Mouse (Mus musculus) hindbrain, embryonic 13.5 days (tissue): ENCODE measurements at regions not wholly inside any gene's neighbourhood (a gene's known extent, or its start where the extent isn't known, plus 50 kb on each side); places are given as distances from the start of the nearest gene placed in this dataset.

ENCODE experiments used
- ATAC-seq: fragments of 200-750 bp; cut with Nextera tagmentation; 2 replicates; pipeline ENCODE4 v1.8.0; 2017; ENCODE audit warnings: moderate TSS enrichment; ENCODE audit not compliant: low FRiP score
- H3K27ac ChIP-seq: fragments of 300-500 bp; sonication (generic); 2 replicates; pipeline ENCODE4 v1.5.1; 2015; ENCODE audit warnings: inconsistent platforms, mild to moderate bottlenecking, moderate library complexity
- H3K27me3 ChIP-seq: fragments of 300-500 bp; sonication (generic); 2 replicates; pipeline ENCODE4 v1.6.1; 2015; ENCODE audit warnings: mild to moderate bottlenecking, inconsistent platforms
- H3K36me3 ChIP-seq: fragments of 300-500 bp; sonication (generic); 2 replicates; pipeline ENCODE4 v1.6.1; 2015; ENCODE audit warnings: mild to moderate bottlenecking, inconsistent platforms
- H3K4me1 ChIP-seq: fragments of 300-500 bp; sonication (generic); replicated peaks from 2 replicates; pipeline ENCODE4 v1.6.1; 2015; ENCODE audit warnings: inconsistent platforms
- H3K4me2 ChIP-seq: fragments of 300-500 bp; sonication (generic); 2 replicates; pipeline ENCODE4 v1.6.1; 2015; ENCODE audit warnings: inconsistent platforms, mild to moderate bottlenecking, moderate library complexity
- H3K4me3 ChIP-seq: fragments of 300-500 bp; sonication (generic); 2 replicates; pipeline ENCODE4 v1.5.1; 2015; ENCODE audit warnings: mild to moderate bottlenecking, inconsistent platforms
- H3K9ac ChIP-seq: fragments of 300-500 bp; sonication (generic); 2 replicates; pipeline ENCODE4 v1.6.1; 2015; ENCODE audit warnings: mild to moderate bottlenecking, inconsistent platforms
- H3K9me3 ChIP-seq: fragments of 300-500 bp; sonication (generic); 2 replicates; pipeline ENCODE4 v1.6.1; 2016; ENCODE audit warnings: inconsistent platforms
- WGBS: fragments of 180-500 bp; shearing (Covaris S2); methylation state at CpG from one replicate; pipeline ENCODE4 v1.1.7; 2015; 5-methylcytosine and 5-hydroxymethylcytosine counted together

GRCm38 (mm10) chr4:99407466-99407865, 111.8 kb downstream of the Gm12689 start:
- H3K4me1 ChIP-seq: no peaks in the 10 kb centered on the region
- no peaks in the 10 kb centered on the region for H3K36me3 ChIP-seq
- no peak overlapping the region for H3K9ac ChIP-seq
- no peak for ATAC-seq
- H3K4me2 ChIP-seq: no peak overlapping the region
- 84% methylated on average over 7 of the region's 7 CpGs for WGBS
- H3K4me3 ChIP-seq: no peak overlapping the region
- H3K27ac ChIP-seq: no peak overlapping the region
- peaks cover 17% of the 10 kb centered on the region for H3K27me3 ChIP-seq
- H3K9me3 ChIP-seq: no peaks in the 10 kb centered on the region

- 78% methylated on average over 1 of the region's 1 CpGs for WGBS
- H3K9me3 ChIP-seq: no peaks in the 10 kb centered on the region
- H3K4me1 ChIP-seq: no peaks in the 10 kb centered on the region
- H3K27me3 ChIP-seq: no peaks in the 10 kb centered on the region
- H3K4me2 ChIP-seq: no peak overlapping the region
- H3K36me3 ChIP-seq: no peaks in the 10 kb centered on the region
- ATAC-seq: no peak
- no peak overlapping the region for H3K27ac ChIP-seq
- H3K9ac ChIP-seq: no peak overlapping the region
- no peak overlapping the region for H3K4me3 ChIP-seq
Observed at GRCm38 (mm10) chr4:99423449-99423848, 127.7 kb downstream of the Gm12689 start.

- Histone ChIP-seq H3K27me3 (peaks cover 28% of the 10 kb centered on the region; the same call in 1 of the 2 replicates), H3K4me1 (peaks cover 6% of the 10 kb centered on the region), H3K9ac (peak overlapping the region; percentile 58), H3K9me3 (no peaks in the 10 kb centered on the region), H3K4me3 (peak overlapping the region; percentile 35), H3K36me3 (no peaks in the 10 kb centered on the region), H3K27ac (peak overlapping the region; percentile 69; the same call in 1 of the 2 replicates), H3K4me2 (peak overlapping the region; percentile 57)
- ATAC-seq: peak; percentile 84
- 40% methylated on average over 28 of the region's 28 CpGs for WGBS
Observed at GRCm38 (mm10) chr4:99445077-99445754, 149.5 kb downstream of the Gm12689 start.

GRCm38 (mm10) chr4:99445755-99446128, 150.0 kb downstream of the Gm12689 start:
- H3K27ac ChIP-seq: peak overlapping the region; percentile 69

GRCm38 (mm10) chr4:99458984-99459383, 163.3 kb downstream of the Gm12689 start:
- no peaks in the 10 kb centered on the region for H3K36me3 ChIP-seq
- H3K4me3 ChIP-seq: no peak overlapping the region
- H3K27me3 ChIP-seq: peaks cover 84% of the 10 kb centered on the region
- H3K4me1 ChIP-seq: peaks cover 11% of the 10 kb centered on the region
- H3K4me2 ChIP-seq: no peak overlapping the region; the same call in 1 of the 2 replicates
- H3K9ac ChIP-seq: no peak overlapping the region
- no peak overlapping the region for H3K27ac ChIP-seq
- ATAC-seq: no peak
- 47% methylated on average over 4 of the region's 4 CpGs for WGBS
- no peaks in the 10 kb centered on the region for H3K9me3 ChIP-seq

More at GRCm38 (mm10) chr4:99445755-99446128, 150.0 kb downstream of the Gm12689 start:
- Histone ChIP-seq H3K9ac (peak overlapping the region; percentile 58), H3K27me3 (peaks cover 32% of the 10 kb centered on the region), H3K4me2 (peak overlapping the region; percentile 57), H3K9me3 (no peaks in the 10 kb centered on the region), H3K4me1 (peaks cover 6% of the 10 kb centered on the region), H3K36me3 (no peaks in the 10 kb centered on the region), H3K4me3 (peak overlapping the region; percentile 35)
- WGBS: 59% methylated on average over 9 of the region's 9 CpGs
- peak; percentile 65 for ATAC-seq

- no peak overlapping the region for H3K27ac ChIP-seq
- H3K4me3 ChIP-seq: no peak overlapping the region
- H3K4me2 ChIP-seq: peak overlapping the region; percentile 47
- H3K4me1 ChIP-seq: peaks cover 11% of the 10 kb centered on the region
- H3K9me3 ChIP-seq: no peaks in the 10 kb centered on the region
- ATAC-seq: peak; percentile 94
- H3K9ac ChIP-seq: no peak overlapping the region
- WGBS: 2% methylated on average over 14 of the region's 14 CpGs
- H3K27me3 ChIP-seq: peaks cover 84% of the 10 kb centered on the region
- H3K36me3 ChIP-seq: no peaks in the 10 kb centered on the region
Observed at GRCm38 (mm10) chr4:99459436-99459835, 163.7 kb downstream of the Gm12689 start.

GRCm38 (mm10) chr4:99465493-99465892, 169.8 kb downstream of the Gm12689 start:
- no peak for ATAC-seq
- Histone ChIP-seq H3K9ac (no peak overlapping the region), H3K9me3 (no peaks in the 10 kb centered on the region), H3K36me3 (no peaks in the 10 kb centered on the region), H3K4me1 (0 out of 2 replicates have a peak, but pooled peaks cover 3% of the 10 kb centered on the region), H3K27ac (no peak overlapping the region), H3K27me3 (peaks cover 76% of the 10 kb centered on the region), H3K4me3 (no peak overlapping the region), H3K4me2 (no peak overlapping the region)
- WGBS: 76% methylated on average over 9 of the region's 9 CpGs

GRCm38 (mm10) chr4:99475701-99476218, 180.1 kb downstream of the Gm12689 start:
- H3K9ac ChIP-seq: no peak overlapping the region
- peaks cover 26% of the 10 kb centered on the region for H3K27me3 ChIP-seq
- ATAC-seq: no peak
- no peaks in the 10 kb centered on the region for H3K36me3 ChIP-seq
- H3K4me2 ChIP-seq: no peak overlapping the region
- WGBS: 20% methylated on average over 11 of the region's 11 CpGs
- H3K27ac ChIP-seq: no peak overlapping the region
- peaks cover 9% of the 10 kb centered on the region for H3K4me1 ChIP-seq
- no peak overlapping the region for H3K4me3 ChIP-seq
- H3K9me3 ChIP-seq: 0 out of 2 replicates have a peak, but pooled peaks cover 4% of the 10 kb centered on the region

GRCm38 (mm10) chr4:99484271-99484670, 171.8 kb upstream of the Foxd3 start:
- H3K9me3 ChIP-seq: no peaks in the 10 kb centered on the region
- no peak for ATAC-seq

GRCm38 (mm10) chr4:99491536-99492514, 164.3 kb upstream of the Foxd3 start:
- 72% methylated on average over 12 of the region's 12 CpGs for WGBS
- Histone ChIP-seq H3K36me3 (no peaks in the 10 kb centered on the region), H3K27ac (no peak overlapping the region), H3K4me3 (no peak overlapping the region), H3K27me3 (peaks cover 57% of the 10 kb centered on the region), H3K9me3 (no peaks in the 10 kb centered on the region), H3K9ac (no peak overlapping the region), H3K4me1 (no peaks in the 10 kb centered on the region), H3K4me2 (no peak overlapping the region)
- ATAC-seq: no peak

More at GRCm38 (mm10) chr4:99484271-99484670, 171.8 kb upstream of the Foxd3 start:
- Histone ChIP-seq H3K4me2 (no peak overlapping the region), H3K4me3 (no peak overlapping the region), H3K4me1 (no peaks in the 10 kb centered on the region), H3K27ac (no peak overlapping the region), H3K27me3 (peaks cover 25% of the 10 kb centered on the region; the same call in 1 of the 2 replicates), H3K9ac (no peak overlapping the region), H3K36me3 (no peaks in the 10 kb centered on the region)
- 71% methylated on average over 4 of the region's 4 CpGs for WGBS

GRCm38 (mm10) chr4:99503221-99503744, 152.8 kb upstream of the Foxd3 start:
- H3K4me3 ChIP-seq: no peak overlapping the region
- H3K9me3 ChIP-seq: no peaks in the 10 kb centered on the region
- no peak overlapping the region for H3K4me2 ChIP-seq
- no peak overlapping the region for H3K9ac ChIP-seq
- ATAC-seq: no peak
- peaks cover 91% of the 10 kb centered on the region for H3K27me3 ChIP-seq
- WGBS: 26% methylated on average over 10 of the region's 10 CpGs
- H3K36me3 ChIP-seq: no peaks in the 10 kb centered on the region
- no peak overlapping the region for H3K27ac ChIP-seq
- no peaks in the 10 kb centered on the region; the same call in 1 of the 2 replicates for H3K4me1 ChIP-seq

- WGBS: 24% methylated on average over 6 of the region's 6 CpGs
- Histone ChIP-seq H3K4me1 (peaks cover 5% of the 10 kb centered on the region; the same call in 1 of the 2 replicates), H3K27ac (no peak overlapping the region), H3K4me3 (no peak overlapping the region), H3K4me2 (no peak overlapping the region), H3K27me3 (peaks cover 56% of the 10 kb centered on the region), H3K9ac (no peak overlapping the region), H3K9me3 (no peaks in the 10 kb centered on the region), H3K36me3 (no peaks in the 10 kb centered on the region)
- no peak for ATAC-seq
Observed at GRCm38 (mm10) chr4:99511993-99512392, 144.1 kb upstream of the Foxd3 start.
